ENCODE assay signal across 16 mouse cellular contexts in genomic region chr13:35677433-35678051, GRCm38 (mm10). TPM values are rescaled to one million over a fixed set of nuclear protein-coding genes. Genes with fewer than 3 reads are reported as not detected.
DNase-seq lines count a peak whose midpoint lies in the region; ATAC-seq and TF ChIP-seq lines count a peak whose summit lies in the region.
"Had no signal": no experiment of that assay in that cellular context is flagged by ENCODE, and none has a peak within 500 bp of the region (broad histone marks: within the 10 kb centered on the region; RNA-seq: fewer than 3 reads in every experiment).

No protein-coding gene starts in this region.

- no peak for DNase-seq in heart, postnatal 4 days
- peak; percentile 86 to 92 (median 90) for DNase-seq in liver, embryonic 14.5 days (ENCODE audit: low read depth in 3 of 3, low spot score in 3 of 3)
- DNase-seq in right cerebral cortex, postnatal 36 days (ENCODE audit: low spot score in 2 of 2): no peak
- DNase-seq: adrenal gland, postnatal 36 days; cerebellum, adult 9-11 months; gastrocnemius, adult 2 months; heart, postnatal 10 days; kidney, adult 2 months; layer of hippocampus, postnatal 36 days; thymus, postnatal 14 days had no signal

- H3K9ac ChIP-seq in heart, embryonic 13.5 days: no peak overlapping the region
- peak overlapping the region; percentile 67 for H3K9ac ChIP-seq in liver, embryonic 14.5 days (replicated peaks)
- no peak overlapping the region for H3K9ac ChIP-seq in stomach, embryonic 14.5 days (replicated peaks; ENCODE audit: low read depth, low read length)
- no peak overlapping the region for H3K9ac ChIP-seq in midbrain, embryonic 16.5 days (ENCODE audit: low read depth, low read length)
- H3K9ac ChIP-seq: midbrain, embryonic 13.5 days had no signal

- no peaks in the 10 kb centered on the region for H3K36me3 ChIP-seq in heart, embryonic 13.5 days
- no peaks in the 10 kb centered on the region for H3K36me3 ChIP-seq in liver, embryonic 14.5 days (replicated peaks; ENCODE audit: control insufficient read depth, insufficient read depth, low read depth)
- no peaks in the 10 kb centered on the region for H3K36me3 ChIP-seq in stomach, embryonic 14.5 days (ENCODE audit: control insufficient read depth, insufficient read depth, low read length)
- no peaks in the 10 kb centered on the region for H3K36me3 ChIP-seq in midbrain, embryonic 16.5 days (ENCODE audit: control insufficient read depth, insufficient read depth, low read length)
- H3K36me3 ChIP-seq: midbrain, embryonic 13.5 days had no signal

- H3K27me3 ChIP-seq in heart, embryonic 13.5 days (replicated peaks): no peaks in the 10 kb centered on the region
- H3K27me3 ChIP-seq in liver, embryonic 14.5 days (ENCODE audit: control insufficient read depth, insufficient read depth, low read length): no peaks in the 10 kb centered on the region
- no peaks in the 10 kb centered on the region for H3K27me3 ChIP-seq in stomach, embryonic 14.5 days (ENCODE audit: control insufficient read depth, insufficient read depth, low read length)
- H3K27me3 ChIP-seq in midbrain, embryonic 16.5 days (ENCODE audit: control insufficient read depth, insufficient read depth, low read depth, low read length): no peaks in the 10 kb centered on the region
- H3K27me3 ChIP-seq: midbrain, embryonic 13.5 days had no signal

- H3K4me2 ChIP-seq in heart, embryonic 13.5 days: peak overlapping the region; percentile 18; the same call in 1 of the 2 replicates
- peak overlapping the region; percentile 60 for H3K4me2 ChIP-seq in liver, embryonic 14.5 days (ENCODE audit: low read depth)
- no peak overlapping the region for H3K4me2 ChIP-seq in stomach, embryonic 14.5 days (replicated peaks; ENCODE audit: low read depth, low read length)
- no peak overlapping the region for H3K4me2 ChIP-seq in midbrain, embryonic 16.5 days (ENCODE audit: low read length)
- H3K4me2 ChIP-seq: midbrain, embryonic 13.5 days had no signal

- H3K9me3 ChIP-seq in heart, embryonic 13.5 days: no peaks in the 10 kb centered on the region
- no peaks in the 10 kb centered on the region for H3K9me3 ChIP-seq in liver, embryonic 14.5 days (ENCODE audit: control insufficient read depth, low read length)
- H3K9me3 ChIP-seq in stomach, embryonic 14.5 days (ENCODE audit: control insufficient read depth, low read depth, low read length): no peaks in the 10 kb centered on the region
- H3K9me3 ChIP-seq in midbrain, embryonic 16.5 days (replicated peaks; ENCODE audit: control insufficient read depth, low read length, poor library complexity, severe bottlenecking): no peaks in the 10 kb centered on the region
- H3K9me3 ChIP-seq: midbrain, embryonic 13.5 days had no signal

- peak; percentile 94 for TF ChIP-seq EP300 in liver, embryonic 14.5 days (IDR thresholded peaks at IDR 0.05; ENCODE audit: low read depth)

- H3K4me1 ChIP-seq in heart, embryonic 13.5 days: peaks cover 9% of the 10 kb centered on the region; the same call in 1 of the 2 replicates
- peaks cover 45 to 48% of the 10 kb centered on the region in 2 experiments for H3K4me1 ChIP-seq in liver, embryonic 14.5 days (replicated peaks; ENCODE audit: control insufficient read depth in 2 of 2, insufficient read depth in 2 of 2, low read length in 1 of 2)
- H3K4me1 ChIP-seq in stomach, embryonic 14.5 days (ENCODE audit: control insufficient read depth, insufficient read depth, low read length): no peaks in the 10 kb centered on the region
- no peaks in the 10 kb centered on the region for H3K4me1 ChIP-seq in midbrain, embryonic 16.5 days (ENCODE audit: control insufficient read depth, insufficient read depth, low read length)
- H3K4me1 ChIP-seq: midbrain, embryonic 13.5 days had no signal

- no peak overlapping the region for H3K4me3 ChIP-seq in heart, embryonic 13.5 days
- H3K4me3 ChIP-seq in liver, embryonic 14.5 days (ENCODE audit: insufficient read depth in 1 of 2, low read depth in 2 of 2, low read length in 2 of 2): peak overlapping the region; percentile 35 to 46
- no peak overlapping the region for H3K4me3 ChIP-seq in stomach, embryonic 14.5 days (ENCODE audit: low read depth, low read length)
- H3K4me3 ChIP-seq in midbrain, embryonic 16.5 days (ENCODE audit: low read depth, low read length): no peak overlapping the region
- H3K4me3 ChIP-seq: gastrocnemius, adult 2 months; midbrain, embryonic 13.5 days had no signal

- H3K27ac ChIP-seq in heart, embryonic 13.5 days (replicated peaks): peak overlapping the region; percentile 29; the same call in 1 of the 2 replicates
- peak overlapping the region; percentile 100 for H3K27ac ChIP-seq in liver, embryonic 14.5 days
- H3K27ac ChIP-seq in stomach, embryonic 14.5 days (ENCODE audit: low read length): no peak overlapping the region
- no peak overlapping the region for H3K27ac ChIP-seq in midbrain, embryonic 16.5 days (ENCODE audit: low read length)
- H3K27ac ChIP-seq: gastrocnemius, adult 2 months; midbrain, embryonic 13.5 days had no signal

- ATAC-seq in heart, embryonic 13.5 days (ENCODE audit: extremely low read depth, insufficient number of reproducible peaks, low FRiP score, low TSS enrichment): no peak
- ATAC-seq in common myeloid progenitor, adult 5-6 weeks (replicated peaks; ENCODE audit: low read depth, poor library complexity, severe bottlenecking): peak; percentile 84
- ATAC-seq in liver, embryonic 14.5 days (ENCODE audit: insufficient read depth): peak; percentile 99
- peak; percentile 92 for ATAC-seq in stomach, embryonic 14.5 days (ENCODE audit: insufficient number of reproducible peaks, insufficient read depth, low FRiP score, low read depth)
- ATAC-seq in midbrain, embryonic 16.5 days: no peak
- no peak for ATAC-seq in monocyte, adult 5-6 weeks (replicated peaks; ENCODE audit: insufficient number of reproducible peaks, low FRiP score, low TSS enrichment, poor library complexity, severe bottlenecking)
- ATAC-seq: midbrain, embryonic 13.5 days had no signal

- WGBS in heart, embryonic 13.5 days: 53% methylated on average over 7 of the region's 7 CpGs
- WGBS in liver, embryonic 14.5 days (ENCODE audit: insufficient replicate concordance): 8% methylated on average over 7 of the region's 7 CpGs
- 61% methylated on average over 7 of the region's 7 CpGs for WGBS in stomach, embryonic 14.5 days
- 84% methylated on average over 7 of the region's 7 CpGs for WGBS in midbrain, embryonic 16.5 days

- TF ChIP-seq CTCF in liver, embryonic 14.5 days (IDR thresholded peaks at IDR 0.05; ENCODE audit: low read depth): peak; percentile 29; the same call in 1 of the 2 replicates

RNA-seq across cellular contexts. Expression of gene Cdyl, which starts 17.9 kb away (rescaled TPM):
- 10.2 and 11.2 TPM in 2 replicates for polyA plus RNA-seq in heart, embryonic 13.5 days (2015; fragmentation: Nextera tagmentation; extraction: Ambion mirVana)
- 10 to 100 TPM; 19.5 to 20.3 TPM for total RNA-seq in heart, postnatal 4 days (2021)
- total RNA-seq in common myeloid progenitor, adult 5-6 weeks (2017): 20.0 and 20.2 TPM in 2 replicates
- 5.4 and 7.9 TPM in 2 replicates for polyA plus RNA-seq in liver, embryonic 14.5 days (2012; rRNA removed)
- 10.4 and 14.3 TPM in 2 replicates for polyA plus RNA-seq in liver, embryonic 14.5 days (2014; fragmentation: Nextera tagmentation; extraction: Ambion mirVana)
- polyA plus RNA-seq in stomach, embryonic 14.5 days (2014; fragmentation: Nextera tagmentation; extraction: Ambion mirVana): 11.4 and 13.3 TPM in 2 replicates
- 3.4 and 3.5 TPM in 2 replicates for polyA plus RNA-seq in midbrain, embryonic 16.5 days (2015; fragmentation: Nextera tagmentation; extraction: Ambion mirVana)
- total RNA-seq in monocyte, adult 5-6 weeks (2017): 29.2 to 47.5 TPM (median 29.5 TPM) in 3 replicates

Comparison
In these comparisons a context has a peak if more than half of its experiments do, and no peak if none do; other contexts are left out.
1. ATAC-seq: peak in common myeloid progenitor, adult 5-6 weeks (single experiment), liver, embryonic 14.5 days (single experiment) and stomach, embryonic 14.5 days (single experiment); none in heart, embryonic 13.5 days (single experiment), midbrain, embryonic 16.5 days (single experiment) and monocyte, adult 5-6 weeks (single experiment).
2. H3K27ac ChIP-seq: peak in heart, embryonic 13.5 days (single experiment) and liver, embryonic 14.5 days (single experiment); none in stomach, embryonic 14.5 days (single experiment) and midbrain, embryonic 16.5 days (single experiment).
3. H3K4me2 ChIP-seq: peak in heart, embryonic 13.5 days (single experiment) and liver, embryonic 14.5 days (single experiment); none in stomach, embryonic 14.5 days (single experiment) and midbrain, embryonic 16.5 days (single experiment).
4. H3K4me3 ChIP-seq: peak in liver, embryonic 14.5 days (2 of 2); none in heart, embryonic 13.5 days (single experiment), stomach, embryonic 14.5 days (single experiment) and midbrain, embryonic 16.5 days (single experiment).
5. DNase-seq: peak in liver, embryonic 14.5 days (3 of 3); none in heart, postnatal 4 days (single experiment) and right cerebral cortex, postnatal 36 days (0 of 2).